Mouse (Mus musculus): Measurements from ENCODE around the gene Pop7. TPM values are rescaled to one million over a fixed set of nuclear protein-coding genes. Genes with fewer than 3 reads are reported as not detected.

Gene Pop7
- polyA plus RNA-seq, 1 experiment from 2014 or later = 51.2 TPM

GRCm38 (mm10) chr5:137535318-137535717 lies 33.0 kb upstream of the Pop7 start:
- Histone ChIP-seq H3K27me3 (ENCODE audit: insufficient read depth, low read length) (no peaks in the 10 kb centered on the region), H3K36me3 (ENCODE audit: insufficient read depth, low read length) (no peaks in the 10 kb centered on the region), H3K4me3 (ENCODE audit: low read length) (no peak overlapping the region), H3K9me3 (ENCODE audit: low read length) (no peaks in the 10 kb centered on the region), H3K4me1 (ENCODE audit: insufficient read depth, low read length) (peaks cover 6% of the 10 kb centered on the region), H3K27ac (ENCODE audit: low read length) (no peak overlapping the region), H3K4me2 (replicated peaks; ENCODE audit: low read depth, low read length) (no peak overlapping the region), H3K9ac (replicated peaks; ENCODE audit: low read length) (no peak overlapping the region)
- WGBS = 75% methylated on average over 9 of the region's 9 CpGs
- ATAC-seq (ENCODE audit: low FRiP score, low TSS enrichment) = no peak

- Histone ChIP-seq H3K9me3 (ENCODE audit: low read length) (no peaks in the 10 kb centered on the region), H3K4me1 (ENCODE audit: insufficient read depth, low read length) (peaks cover 11% of the 10 kb centered on the region), H3K9ac (replicated peaks; ENCODE audit: low read length) (no peak overlapping the region), H3K4me2 (replicated peaks; ENCODE audit: low read depth, low read length) (no peak overlapping the region), H3K27me3 (ENCODE audit: insufficient read depth, low read length) (no peaks in the 10 kb centered on the region), H3K4me3 (ENCODE audit: low read length) (no peak overlapping the region), H3K27ac (ENCODE audit: low read length) (no peak overlapping the region), H3K36me3 (ENCODE audit: insufficient read depth, low read length) (peaks cover 4% of the 10 kb centered on the region)
- no peak for ATAC-seq (ENCODE audit: low FRiP score, low TSS enrichment)
- 80% methylated on average over 3 of the region's 3 CpGs for WGBS
These were observed 32.4 kb upstream of the Pop7 start for GRCm38 (mm10) chr5:137534762-137535161.

GRCm38 (mm10) chr5:137533117-137533827 lies 31.0 kb upstream of the Pop7 start, which contains the start of the genes Epo and Gnb2:
Gene Epo, minus strand, starts transcription at chr5:137533242.
Gene Gnb2, minus strand, starts transcription at chr5:137533510.
- Histone ChIP-seq H3K9me3 (ENCODE audit: low read length) (no peaks in the 10 kb centered on the region), H3K4me1 (ENCODE audit: insufficient read depth, low read length) (peaks cover 15% of the 10 kb centered on the region), H3K4me3 (ENCODE audit: low read length) (peak within 1 kb of the TSS; percentile 68), H3K9ac (replicated peaks; ENCODE audit: low read length) (peak within 1 kb of the TSS; percentile 89), H3K36me3 (ENCODE audit: insufficient read depth, low read length) (peaks cover 19% of the 10 kb centered on the region), H3K27me3 (ENCODE audit: insufficient read depth, low read length) (no peaks in the 10 kb centered on the region), H3K27ac (ENCODE audit: low read length) (peak within 1 kb of the TSS; percentile 94), H3K4me2 (replicated peaks; ENCODE audit: low read depth, low read length) (peak within 1 kb of the TSS; percentile 93)
- peak; percentile 75 for ATAC-seq (ENCODE audit: low FRiP score, low TSS enrichment)
- WGBS = under 1% methylated on average over 40 of the region's 40 CpGs

- H3K4me3 ChIP-seq (ENCODE audit: low read length) = peak overlapping the region; percentile 68
- peaks cover 15% of the 10 kb centered on the region for H3K4me1 ChIP-seq (ENCODE audit: insufficient read depth, low read length)
- H3K27ac ChIP-seq (ENCODE audit: low read length) = peak overlapping the region; percentile 94
- under 1% methylated on average over 10 of the region's 12 CpGs for WGBS
- peaks cover 24% of the 10 kb centered on the region for H3K36me3 ChIP-seq (ENCODE audit: insufficient read depth, low read length)
- peak; percentile 5 for ATAC-seq (ENCODE audit: low FRiP score, low TSS enrichment)
- peak overlapping the region; percentile 93 for H3K4me2 ChIP-seq (replicated peaks; ENCODE audit: low read depth, low read length)
- H3K27me3 ChIP-seq (ENCODE audit: insufficient read depth, low read length) = no peaks in the 10 kb centered on the region
- peak overlapping the region; percentile 89 for H3K9ac ChIP-seq (replicated peaks; ENCODE audit: low read length)
- no peaks in the 10 kb centered on the region for H3K9me3 ChIP-seq (ENCODE audit: low read length)
These were observed 30.4 kb upstream of the Pop7 start for GRCm38 (mm10) chr5:137532808-137533116.

GRCm38 (mm10) chr5:137532131-137532807 lies 30.0 kb upstream of the Pop7 start:
- WGBS = under 1% methylated on average over 19 of the region's 19 CpGs
- Histone ChIP-seq H3K27ac (ENCODE audit: low read length) (peak overlapping the region; percentile 94), H3K36me3 (ENCODE audit: insufficient read depth, low read length) (peaks cover 29% of the 10 kb centered on the region), H3K9me3 (ENCODE audit: low read length) (no peaks in the 10 kb centered on the region), H3K4me3 (ENCODE audit: low read length) (peak overlapping the region; percentile 68), H3K4me1 (ENCODE audit: insufficient read depth, low read length) (peaks cover 15% of the 10 kb centered on the region), H3K27me3 (ENCODE audit: insufficient read depth, low read length) (no peaks in the 10 kb centered on the region), H3K4me2 (replicated peaks; ENCODE audit: low read depth, low read length) (peak overlapping the region; percentile 93), H3K9ac (replicated peaks; ENCODE audit: low read length) (peak overlapping the region; percentile 89)
- ATAC-seq (ENCODE audit: low FRiP score, low TSS enrichment) = no peak

- peak overlapping the region; percentile 89 for H3K9ac ChIP-seq (replicated peaks; ENCODE audit: low read length)
- no peaks in the 10 kb centered on the region for H3K9me3 ChIP-seq (ENCODE audit: low read length)
- H3K27ac ChIP-seq (ENCODE audit: low read length) = peak overlapping the region; percentile 94
- H3K36me3 ChIP-seq (ENCODE audit: insufficient read depth, low read length) = peaks cover 33% of the 10 kb centered on the region
- H3K4me2 ChIP-seq (replicated peaks; ENCODE audit: low read depth, low read length) = peak overlapping the region; percentile 93
- H3K4me3 ChIP-seq (ENCODE audit: low read length) = peak overlapping the region; percentile 68
- H3K4me1 ChIP-seq (ENCODE audit: insufficient read depth, low read length) = peaks cover 15% of the 10 kb centered on the region
- ATAC-seq (ENCODE audit: low FRiP score, low TSS enrichment) = peak; percentile 8; the same call in 1 of the 2 replicates
- H3K27me3 ChIP-seq (ENCODE audit: insufficient read depth, low read length) = no peaks in the 10 kb centered on the region
- WGBS = under 1% methylated on average over 51 of the region's 51 CpGs
These were observed 29.3 kb upstream of the Pop7 start for GRCm38 (mm10) chr5:137531414-137532130.

GRCm38 (mm10) chr5:137530588-137531413 lies 28.5 kb upstream of the Pop7 start:
- H3K4me1 ChIP-seq (ENCODE audit: insufficient read depth, low read length) = peaks cover 15% of the 10 kb centered on the region
- H3K4me2 ChIP-seq (replicated peaks; ENCODE audit: low read depth, low read length) = peak overlapping the region; percentile 93
- H3K9ac ChIP-seq (replicated peaks; ENCODE audit: low read length) = peak overlapping the region; percentile 89
- WGBS = under 1% methylated on average over 37 of the region's 46 CpGs
- peak overlapping the region; percentile 94 for H3K27ac ChIP-seq (ENCODE audit: low read length)
- ATAC-seq (ENCODE audit: low FRiP score, low TSS enrichment) = peak; percentile 55
- no peaks in the 10 kb centered on the region for H3K9me3 ChIP-seq (ENCODE audit: low read length)
- H3K4me3 ChIP-seq (ENCODE audit: low read length) = peak overlapping the region; percentile 68
- H3K36me3 ChIP-seq (ENCODE audit: insufficient read depth, low read length) = peaks cover 39% of the 10 kb centered on the region
- H3K27me3 ChIP-seq (ENCODE audit: insufficient read depth, low read length) = no peaks in the 10 kb centered on the region

- Histone ChIP-seq H3K27me3 (ENCODE audit: insufficient read depth, low read length) (no peaks in the 10 kb centered on the region), H3K9ac (replicated peaks; ENCODE audit: low read length) (peak overlapping the region; percentile 89), H3K4me2 (replicated peaks; ENCODE audit: low read depth, low read length) (peak overlapping the region; percentile 93), H3K4me1 (ENCODE audit: insufficient read depth, low read length) (peaks cover 15% of the 10 kb centered on the region), H3K27ac (ENCODE audit: low read length) (peak overlapping the region; percentile 94; the same call in 1 of the 2 replicates), H3K36me3 (ENCODE audit: insufficient read depth, low read length) (peaks cover 46% of the 10 kb centered on the region), H3K4me3 (ENCODE audit: low read length) (peak overlapping the region; percentile 68), H3K9me3 (ENCODE audit: low read length) (no peaks in the 10 kb centered on the region)
- ATAC-seq (ENCODE audit: low FRiP score, low TSS enrichment) = no peak
- WGBS = 64% methylated on average over 8 of the region's 8 CpGs
These were observed 27.8 kb upstream of the Pop7 start for GRCm38 (mm10) chr5:137530075-137530474.
